Mouse (Mus musculus) liver, embryonic 15.5 days (tissue): ENCODE measurements around the gene Tmem239. TPM values are rescaled to one million over a fixed set of nuclear protein-coding genes. Genes with fewer than 3 reads are reported as not detected.

ENCODE experiments used
- ATAC-seq: fragments of 200-750 bp; cut with Nextera tagmentation; 2 replicates; pipeline ENCODE4 v1.8.0; 2017; ENCODE audit warnings: moderate number of reproducible peaks, mild to moderate bottlenecking, moderate library complexity; ENCODE audit not compliant: insufficient read depth
- H3K27ac ChIP-seq: fragments of 300-500 bp; sonication (generic); replicated peaks from 2 replicates; pipeline ENCODE4 v1.5.1; 2015; ENCODE audit warnings: mild to moderate bottlenecking, inconsistent platforms
- H3K27me3 ChIP-seq: fragments of 300-500 bp; sonication (generic); 2 replicates; pipeline ENCODE4 v1.6.1; 2015; ENCODE audit warnings: mild to moderate bottlenecking, inconsistent platforms
- H3K36me3 ChIP-seq: fragments of 300-500 bp; sonication (generic); replicated peaks from 2 replicates; pipeline ENCODE4 v1.6.1; 2015; ENCODE audit warnings: moderate library complexity, mild to moderate bottlenecking, inconsistent platforms
- H3K4me1 ChIP-seq: fragments of 300-500 bp; sonication (generic); replicated peaks from 2 replicates; pipeline ENCODE4 v1.6.1; 2015; ENCODE audit warnings: inconsistent platforms
- H3K4me2 ChIP-seq: fragments of 300-500 bp; sonication (generic); 2 replicates; pipeline ENCODE4 v1.6.1; 2015; ENCODE audit warnings: moderate library complexity, mild to moderate bottlenecking, inconsistent platforms
- H3K4me3 ChIP-seq: fragments of 300-500 bp; sonication (generic); replicated peaks from 2 replicates; pipeline ENCODE4 v1.5.1; 2015; ENCODE audit warnings: mild to moderate bottlenecking, inconsistent platforms
- H3K9ac ChIP-seq: fragments of 300-500 bp; sonication (generic); 2 replicates; pipeline ENCODE4 v1.6.1; 2015; ENCODE audit warnings: moderate library complexity, mild to moderate bottlenecking, inconsistent platforms
- H3K9me3 ChIP-seq: fragments of 300-500 bp; sonication (generic); replicated peaks from 2 replicates; pipeline ENCODE4 v1.6.1; 2016; ENCODE audit warnings: inconsistent platforms
- WGBS: fragments of 180-500 bp; shearing (Covaris S2); methylation state at CpG from one replicate; pipeline ENCODE4 v1.1.7; 2015; ENCODE audit warnings: mixed read lengths; ENCODE audit not compliant: insufficient replicate concordance; 5-methylcytosine and 5-hydroxymethylcytosine counted together
- polyA plus RNA-seq: library from polyadenylated mRNA; unstranded; fragments of >200 nt; fragmentation: Nextera tagmentation; extraction: Ambion mirVana; gene quantifications from 2 replicates; pipeline ENCODE4 v1.2.1, GENCODE M21; 2015

Tmem239 gene
- polyA plus RNA-seq, 1 experiment from 2014 or later = not detected

DNA sequence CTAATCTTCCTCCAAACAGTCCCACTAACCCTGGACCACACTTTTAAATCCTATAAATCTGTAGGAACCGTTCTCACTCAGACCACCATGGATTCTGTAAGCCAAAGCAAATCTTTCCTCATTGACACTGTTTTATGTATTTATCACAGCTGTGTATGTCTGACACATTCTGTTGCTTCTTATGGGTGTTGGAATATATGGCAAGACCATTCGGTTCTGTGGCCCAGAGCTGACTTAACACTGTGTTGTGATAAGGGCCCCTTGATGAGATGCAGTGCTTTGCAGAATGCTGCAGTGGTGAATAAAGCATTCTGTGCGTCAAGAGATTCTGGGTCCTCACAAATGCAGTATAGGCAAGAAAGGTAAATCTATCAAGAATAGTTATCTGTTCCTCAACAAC is 25.9 kb downstream of the Tmem239 start:
- Histone ChIP-seq H3K27me3 (no peaks in the 10 kb centered on the region), H3K36me3 (peaks cover 16% of the 10 kb centered on the region), H3K27ac (no peak overlapping the region), H3K4me2 (no peak overlapping the region), H3K4me1 (peaks cover 21% of the 10 kb centered on the region), H3K9ac (no peak overlapping the region), H3K9me3 (no peaks in the 10 kb centered on the region), H3K4me3 (no peak overlapping the region)
- ATAC-seq = no peak
- WGBS = 67% methylated on average over 3 of the region's 3 CpGs

GRCm38 (mm10) chr2:130433152-130433551 is 26.9 kb downstream of the Tmem239 start:
- Histone ChIP-seq H3K4me1 (peaks cover 16% of the 10 kb centered on the region), H3K36me3 (peaks cover 26% of the 10 kb centered on the region), H3K9ac (no peak overlapping the region), H3K4me3 (no peak overlapping the region), H3K4me2 (no peak overlapping the region), H3K27ac (no peak overlapping the region), H3K27me3 (no peaks in the 10 kb centered on the region), H3K9me3 (no peaks in the 10 kb centered on the region)
- 19% methylated on average over 4 of the region's 4 CpGs for WGBS
- no peak for ATAC-seq

DNA sequence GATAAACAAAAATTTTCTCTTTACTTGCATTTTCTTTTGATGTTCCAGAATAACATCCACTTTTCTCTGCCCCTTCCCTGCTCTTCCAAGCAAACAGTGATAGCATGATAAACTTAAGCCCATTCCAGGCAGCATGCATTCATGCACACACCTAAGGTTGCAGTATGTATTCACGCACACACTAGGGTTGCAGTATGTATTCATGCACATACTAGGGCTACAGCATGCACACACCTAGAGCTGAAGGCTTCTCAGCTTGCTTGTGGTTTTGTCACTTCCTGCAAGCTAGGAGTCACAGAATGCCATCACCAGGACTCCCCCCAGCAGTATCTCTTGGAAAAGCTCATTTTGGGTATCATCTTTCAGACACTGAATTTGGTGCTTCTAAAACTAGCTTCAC is 30.5 kb downstream of the Tmem239 start:
- Histone ChIP-seq H3K4me1 (peaks cover 20% of the 10 kb centered on the region), H3K27ac (no peak overlapping the region), H3K4me2 (no peak overlapping the region), H3K27me3 (no peaks in the 10 kb centered on the region), H3K9ac (no peak overlapping the region), H3K4me3 (no peak overlapping the region), H3K36me3 (peaks cover 54% of the 10 kb centered on the region), H3K9me3 (no peaks in the 10 kb centered on the region)
- ATAC-seq = no peak
- WGBS = 72% methylated on average over 1 of the region's 1 CpGs

DNA sequence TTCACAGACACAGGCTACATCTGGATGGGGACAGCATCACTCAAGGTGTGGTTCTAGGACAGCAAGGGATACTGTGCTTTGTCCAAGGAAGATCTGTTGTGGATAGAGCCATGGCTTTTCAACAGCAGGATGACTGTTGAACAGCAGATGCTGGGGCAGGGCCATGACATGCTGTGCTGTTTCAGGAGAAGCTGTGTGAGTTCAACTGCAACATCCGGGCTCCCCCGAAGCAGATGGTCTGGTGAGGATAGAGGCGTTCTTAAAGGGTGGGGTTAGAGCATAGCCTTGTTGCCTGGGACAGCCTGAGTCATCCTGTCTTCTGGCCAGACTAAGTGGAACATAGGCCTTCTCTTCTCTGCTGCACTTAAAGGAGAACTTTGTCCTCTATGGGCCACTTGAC is 32.6 kb downstream of the Tmem239 start:
- H3K4me3 ChIP-seq = no peak overlapping the region
- H3K4me2 ChIP-seq = no peak overlapping the region
- peaks cover 66% of the 10 kb centered on the region for H3K36me3 ChIP-seq
- H3K9ac ChIP-seq = no peak overlapping the region
- 73% methylated on average over 3 of the region's 3 CpGs for WGBS
- no peak for ATAC-seq
- peaks cover 30% of the 10 kb centered on the region for H3K4me1 ChIP-seq
- H3K27me3 ChIP-seq = no peaks in the 10 kb centered on the region
- no peak overlapping the region for H3K27ac ChIP-seq
- H3K9me3 ChIP-seq = no peaks in the 10 kb centered on the region

DNA sequence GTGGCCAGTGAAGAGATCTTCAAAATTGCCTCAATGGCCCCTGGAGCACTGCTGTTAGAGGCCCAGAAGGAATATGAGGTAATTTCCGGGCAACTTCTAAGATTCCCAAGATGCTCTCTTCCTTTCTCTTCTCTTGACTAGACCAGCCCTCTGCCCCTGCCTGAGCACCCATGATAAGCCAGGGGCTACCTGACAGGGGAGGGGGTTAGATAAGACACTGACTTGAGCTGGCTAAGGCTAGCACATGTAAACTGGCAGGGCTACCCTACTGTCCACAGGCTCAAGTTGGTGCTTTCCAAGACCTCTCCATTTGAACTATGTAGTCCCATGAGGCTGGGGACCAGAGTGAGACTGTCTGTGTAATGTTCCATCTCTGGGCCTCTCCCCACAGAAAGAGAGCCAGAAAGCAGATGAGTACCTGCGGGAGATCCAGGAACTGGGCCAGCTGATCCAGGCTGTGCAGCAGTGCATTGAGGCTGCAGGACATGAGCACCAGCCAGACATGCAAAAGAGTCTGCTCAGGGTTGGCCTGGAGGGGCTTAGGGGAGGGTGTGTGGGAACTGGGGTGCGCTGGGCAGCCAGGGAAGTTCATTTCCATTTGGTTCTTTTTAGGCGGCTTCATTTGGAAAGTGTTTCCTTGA is 33.7 kb downstream of the Tmem239 start:
- Histone ChIP-seq H3K27ac (no peak overlapping the region), H3K36me3 (peaks cover 74% of the 10 kb centered on the region), H3K4me1 (peaks cover 30% of the 10 kb centered on the region), H3K9ac (no peak overlapping the region), H3K4me2 (no peak overlapping the region), H3K4me3 (no peak overlapping the region), H3K9me3 (no peaks in the 10 kb centered on the region), H3K27me3 (no peaks in the 10 kb centered on the region)
- ATAC-seq = no peak
- WGBS = 71% methylated on average over 4 of the region's 4 CpGs

DNA sequence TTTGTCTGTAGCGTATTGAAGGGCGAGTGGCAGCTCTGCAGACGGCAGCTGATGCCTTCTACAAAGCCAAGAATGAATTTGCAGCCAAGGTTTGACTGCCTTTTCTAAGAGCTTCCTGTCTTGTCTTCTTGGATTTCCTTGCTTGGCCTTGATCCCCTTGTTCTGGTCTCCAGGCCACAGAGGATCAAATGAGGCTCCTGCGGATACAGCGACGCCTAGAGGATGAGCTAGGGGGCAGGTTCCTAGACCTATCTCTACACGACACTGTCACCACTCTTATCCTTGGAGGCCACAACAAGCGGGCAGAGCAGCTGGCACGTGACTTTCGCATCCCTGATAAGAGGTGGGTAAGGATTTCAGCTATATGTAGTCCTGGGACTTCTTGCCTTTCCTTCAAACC is 35.9 kb downstream of the Tmem239 start:
- ATAC-seq = peak; percentile 59
- Histone ChIP-seq H3K4me2 (no peak overlapping the region), H3K27ac (no peak overlapping the region), H3K4me1 (peaks cover 30% of the 10 kb centered on the region), H3K4me3 (no peak overlapping the region), H3K36me3 (peaks cover 76% of the 10 kb centered on the region), H3K27me3 (no peaks in the 10 kb centered on the region), H3K9me3 (no peaks in the 10 kb centered on the region), H3K9ac (no peak overlapping the region)
- WGBS = 47% methylated on average over 10 of the region's 10 CpGs

DNA sequence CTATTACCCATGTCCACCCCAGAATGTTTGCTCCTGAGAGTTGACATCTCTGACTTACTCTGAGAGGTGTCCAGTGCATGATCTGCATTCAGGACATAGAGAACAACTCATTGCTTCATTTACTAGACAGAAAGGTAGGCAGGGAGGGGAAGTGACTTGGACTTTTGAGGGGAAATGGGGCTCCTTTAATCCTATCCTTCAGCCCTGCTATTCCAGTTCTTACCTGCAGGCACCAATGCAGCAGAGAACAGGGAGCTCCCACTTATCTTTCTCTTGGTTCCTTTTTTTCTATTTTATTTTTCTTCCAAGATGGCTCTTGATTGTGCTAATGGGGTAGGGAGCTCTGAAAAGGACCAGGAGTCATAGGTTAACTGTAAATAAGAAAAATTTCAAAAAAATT is 42.2 kb downstream of the Tmem239 start:
- H3K27ac ChIP-seq = no peak overlapping the region
- no peaks in the 10 kb centered on the region for H3K9me3 ChIP-seq
- H3K36me3 ChIP-seq = peaks cover 13% of the 10 kb centered on the region
- no peak overlapping the region for H3K9ac ChIP-seq
- H3K4me3 ChIP-seq = no peak overlapping the region
- H3K4me2 ChIP-seq = no peak overlapping the region
- ATAC-seq = no peak
- H3K27me3 ChIP-seq = peaks cover 20% of the 10 kb centered on the region
- peaks cover 39% of the 10 kb centered on the region for H3K4me1 ChIP-seq

DNA sequence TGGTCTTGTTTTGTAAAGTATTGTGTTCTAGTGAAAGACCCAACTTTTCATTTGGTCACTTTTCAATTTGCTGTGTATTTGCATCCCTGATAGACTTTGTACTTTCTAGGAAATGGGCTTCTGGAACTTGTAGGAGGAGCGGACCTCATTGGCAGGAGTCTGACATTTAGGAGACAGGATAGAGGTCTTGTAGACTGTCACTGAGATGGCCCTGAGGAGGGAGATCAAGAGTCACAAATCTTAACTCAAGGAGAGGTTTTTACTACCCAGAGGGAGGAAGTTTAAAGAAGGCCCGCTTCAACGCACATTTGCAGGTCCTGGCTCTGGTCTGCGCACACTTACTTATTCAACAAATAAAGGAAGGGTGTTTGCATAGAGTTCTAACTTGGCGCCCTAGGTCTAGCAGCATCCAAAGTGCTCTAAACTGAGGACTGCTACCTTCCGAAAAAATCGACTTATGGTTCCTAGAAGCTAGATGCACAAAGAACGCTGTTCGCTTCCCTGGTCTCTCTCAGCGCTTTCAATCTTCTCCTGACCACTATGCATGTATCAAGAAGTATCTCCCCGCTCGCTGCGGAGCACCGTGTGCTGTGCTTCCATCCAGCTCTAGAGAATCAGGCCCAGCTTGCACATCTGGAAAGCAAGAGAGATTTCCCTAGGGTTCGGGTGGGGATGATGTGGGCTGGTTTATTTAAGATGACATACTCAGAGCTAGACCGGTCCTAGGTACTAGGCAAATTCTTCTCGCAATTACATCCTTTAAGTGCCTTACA is 42.9 kb downstream of the Tmem239 start:
- Histone ChIP-seq H3K27me3 (peaks cover 20% of the 10 kb centered on the region), H3K4me2 (peak overlapping the region; percentile 96), H3K4me1 (peaks cover 43% of the 10 kb centered on the region), H3K27ac (no peak overlapping the region), H3K4me3 (peak overlapping the region; percentile 94), H3K9ac (peak overlapping the region; percentile 91), H3K9me3 (no peaks in the 10 kb centered on the region), H3K36me3 (peaks cover 8% of the 10 kb centered on the region; the same call in 1 of the 2 replicates)
- 7% methylated on average over 17 of the region's 17 CpGs for WGBS
- ATAC-seq = no peak

DNA sequence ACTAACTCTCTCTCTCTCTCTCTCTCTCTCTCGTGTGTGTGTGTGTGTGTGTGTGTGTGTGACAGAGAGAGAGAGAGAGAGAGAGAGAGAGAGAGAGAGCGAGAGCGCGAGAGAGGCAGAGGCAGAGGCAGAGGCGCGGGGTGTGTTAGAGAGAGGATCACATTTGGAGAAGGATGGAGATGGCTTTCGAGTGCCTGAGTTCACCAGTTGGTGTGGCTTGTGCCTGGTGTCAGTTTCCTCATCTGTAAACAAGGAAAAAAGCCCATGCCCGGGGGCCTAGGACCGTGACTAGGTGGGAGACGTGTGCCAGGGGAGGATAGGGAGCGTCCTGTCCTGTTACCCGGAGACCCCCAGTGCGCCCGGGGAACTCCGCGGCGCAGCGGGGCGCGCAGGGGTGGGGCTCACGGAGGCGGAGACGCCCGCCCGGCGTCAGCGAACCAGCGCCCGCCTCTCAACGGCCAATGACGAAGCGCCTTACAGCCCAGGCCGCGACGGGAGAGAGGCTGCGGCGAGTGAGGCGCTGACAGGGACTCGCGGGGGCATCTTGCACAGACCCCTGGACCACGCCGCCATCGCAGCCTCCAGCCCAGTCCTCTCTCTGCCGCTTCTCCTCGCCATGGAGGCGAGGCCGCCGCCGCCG is 43.6 kb downstream of the Tmem239 start, which contains the start of gene Ptpra:
Gene Ptpra (plus strand): TSS at position 485 of the 640 bp plus-strand sequence.
- no peaks in the 10 kb centered on the region for H3K9me3 ChIP-seq
- H3K27ac ChIP-seq = peak within 1 kb of the TSS; percentile 90
- peak within 1 kb of the TSS; percentile 96 for H3K4me2 ChIP-seq
- H3K4me1 ChIP-seq = peaks cover 50% of the 10 kb centered on the region
- WGBS = under 1% methylated on average over 49 of the region's 50 CpGs
- H3K27me3 ChIP-seq = peaks cover 20% of the 10 kb centered on the region
- H3K9ac ChIP-seq = peak within 1 kb of the TSS; percentile 91
- ATAC-seq = peak; percentile 98
- 0 out of 2 replicates have a peak, but pooled peaks cover 3% of the 10 kb centered on the region for H3K36me3 ChIP-seq
- peak within 1 kb of the TSS; percentile 94 for H3K4me3 ChIP-seq

DNA sequence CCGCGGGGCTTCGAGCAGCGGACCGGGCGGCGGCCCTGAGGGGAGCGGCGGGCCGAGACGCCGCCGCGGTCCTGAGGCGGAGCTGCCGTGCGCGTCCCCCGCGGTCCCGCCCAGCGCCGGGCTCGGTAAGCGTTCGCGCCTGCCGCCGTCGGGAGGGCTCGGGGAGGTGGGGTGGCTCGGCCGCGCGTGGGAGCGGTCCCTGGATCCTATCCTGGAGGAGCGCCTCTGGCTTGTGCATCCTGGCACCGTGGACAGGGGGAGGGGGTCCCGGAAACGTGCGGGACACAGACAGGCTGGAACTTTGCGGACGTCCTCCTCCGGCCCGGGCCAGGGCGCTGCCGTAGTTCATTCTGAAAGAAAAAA is 44.1 kb downstream of the Tmem239 start:
- WGBS = under 1% methylated on average over 47 of the region's 47 CpGs
- peak; percentile 95 for ATAC-seq
- peaks cover 52% of the 10 kb centered on the region for H3K4me1 ChIP-seq

DNA sequence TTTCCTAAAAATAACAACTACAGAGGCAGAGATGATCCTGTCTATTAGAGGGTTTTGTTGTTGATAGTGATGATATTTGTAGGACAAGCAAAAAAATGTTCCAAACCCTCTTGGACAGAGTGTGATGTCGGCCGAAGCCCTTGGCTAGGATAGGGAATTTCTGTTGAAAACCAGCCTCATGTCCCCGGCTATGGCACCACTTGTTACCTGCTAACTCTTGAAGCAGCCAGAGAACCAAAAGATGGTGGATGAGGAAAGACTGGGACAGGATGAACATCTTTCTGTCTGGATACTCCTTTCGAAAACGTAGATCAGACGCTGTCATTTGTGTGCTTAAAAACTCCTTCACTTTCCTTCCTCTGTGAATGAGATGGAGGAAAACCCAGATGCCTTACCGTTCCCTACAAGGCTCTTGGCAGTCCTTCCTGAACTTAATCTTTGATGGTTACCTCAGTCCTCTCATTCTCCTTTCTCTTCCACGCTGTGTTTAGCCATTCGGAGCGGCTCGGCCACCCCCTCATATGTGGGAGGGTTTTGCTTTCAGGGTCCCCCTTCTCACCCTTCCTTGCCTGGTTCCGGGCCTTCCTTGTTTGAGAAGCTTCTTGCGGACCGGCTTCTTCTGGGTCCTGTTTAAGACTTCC is 44.9 kb downstream of the Tmem239 start:
- Histone ChIP-seq H3K9me3 (no peaks in the 10 kb centered on the region), H3K4me1 (peaks cover 56% of the 10 kb centered on the region), H3K9ac (peak overlapping the region; percentile 91), H3K4me3 (peak overlapping the region; percentile 94), H3K27ac (no peak overlapping the region), H3K4me2 (peak overlapping the region; percentile 96), H3K27me3 (peaks cover 20% of the 10 kb centered on the region), H3K36me3 (no peaks in the 10 kb centered on the region)
- ATAC-seq = no peak
- 72% methylated on average over 14 of the region's 14 CpGs for WGBS

More for the DNA sequence above, 44.1 kb downstream of the Tmem239 start:
- peaks cover 20% of the 10 kb centered on the region for H3K27me3 ChIP-seq
- H3K27ac ChIP-seq = peak overlapping the region; percentile 90
- H3K4me3 ChIP-seq = peak overlapping the region; percentile 94
- peak overlapping the region; percentile 91 for H3K9ac ChIP-seq
- H3K9me3 ChIP-seq = no peaks in the 10 kb centered on the region
- peak overlapping the region; percentile 96 for H3K4me2 ChIP-seq
- H3K36me3 ChIP-seq = no peaks in the 10 kb centered on the region
